Mouse (Mus musculus): Measurements from ENCODE around the gene Ccr9. TPM values are rescaled to one million over a fixed set of nuclear protein-coding genes. Genes with fewer than 3 reads are reported as not detected.

Ccr9 gene
- polyA plus RNA-seq, 1 experiment from 2014 or later = 0.16 TPM

- no peak for ATAC-seq (ENCODE audit: insufficient read depth)
- Histone ChIP-seq H3K9ac (no peak overlapping the region), H3K4me3 (replicated peaks) (no peak overlapping the region), H3K4me2 (no peak overlapping the region), H3K27me3 (no peaks in the 10 kb centered on the region), H3K27ac (replicated peaks) (no peak overlapping the region), H3K4me1 (replicated peaks) (no peaks in the 10 kb centered on the region), H3K9me3 (replicated peaks) (no peaks in the 10 kb centered on the region), H3K36me3 (replicated peaks) (peaks cover 29% of the 10 kb centered on the region)
Observed at GRCm38 (mm10) chr9:123802896-123803295, 124.7 kb downstream of the Ccr9 start.

- Histone ChIP-seq H3K9me3 (replicated peaks) (no peaks in the 10 kb centered on the region), H3K27me3 (no peaks in the 10 kb centered on the region), H3K4me1 (replicated peaks) (no peaks in the 10 kb centered on the region), H3K27ac (replicated peaks) (no peak overlapping the region), H3K4me3 (replicated peaks) (no peak overlapping the region), H3K9ac (no peak overlapping the region), H3K36me3 (replicated peaks) (peaks cover 36% of the 10 kb centered on the region), H3K4me2 (no peak overlapping the region)
- 70% methylated on average over 2 of the region's 2 CpGs for WGBS (ENCODE audit: insufficient replicate concordance)
- ATAC-seq (ENCODE audit: insufficient read depth) = no peak
Observed at GRCm38 (mm10) chr9:123805241-123805640, 127.0 kb downstream of the Ccr9 start.

DNA sequence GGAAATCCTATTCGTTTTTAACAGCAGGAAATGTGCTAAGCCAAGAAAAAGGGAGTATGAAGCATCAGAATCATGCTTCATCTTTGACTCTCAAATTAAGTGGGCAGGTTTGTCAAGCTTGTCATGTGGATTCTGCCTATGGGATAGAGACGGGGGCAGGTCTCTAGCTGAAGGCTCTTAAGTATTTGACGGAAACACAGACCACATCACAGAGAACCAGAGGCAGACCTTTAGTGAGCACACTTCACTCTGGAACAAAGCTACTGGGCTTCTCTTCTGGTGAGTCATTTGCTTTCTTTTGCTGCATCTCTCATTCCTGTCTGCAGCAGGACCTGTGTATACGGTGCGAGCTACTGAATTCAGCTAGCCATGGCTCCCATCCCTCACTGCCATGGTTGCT lies 128.0 kb downstream of the Ccr9 start, which contains the start of gene Cxcr6:
Gene Cxcr6, plus strand, starts transcription at position 209 of the 400 bp plus-strand sequence.
- no peak for ATAC-seq (ENCODE audit: insufficient read depth)
- 77% methylated on average over 5 of the region's 5 CpGs for WGBS (ENCODE audit: insufficient replicate concordance)
- no peak within 1 kb of the TSS for H3K4me2 ChIP-seq
- H3K27ac ChIP-seq (replicated peaks) = no peak within 1 kb of the TSS
- no peak within 1 kb of the TSS for H3K4me3 ChIP-seq (replicated peaks)
- no peaks in the 10 kb centered on the region for H3K4me1 ChIP-seq (replicated peaks)
- no peak within 1 kb of the TSS for H3K9ac ChIP-seq
- no peaks in the 10 kb centered on the region for H3K27me3 ChIP-seq
- peaks cover 32% of the 10 kb centered on the region for H3K36me3 ChIP-seq (replicated peaks)
- H3K9me3 ChIP-seq (replicated peaks) = no peaks in the 10 kb centered on the region

DNA sequence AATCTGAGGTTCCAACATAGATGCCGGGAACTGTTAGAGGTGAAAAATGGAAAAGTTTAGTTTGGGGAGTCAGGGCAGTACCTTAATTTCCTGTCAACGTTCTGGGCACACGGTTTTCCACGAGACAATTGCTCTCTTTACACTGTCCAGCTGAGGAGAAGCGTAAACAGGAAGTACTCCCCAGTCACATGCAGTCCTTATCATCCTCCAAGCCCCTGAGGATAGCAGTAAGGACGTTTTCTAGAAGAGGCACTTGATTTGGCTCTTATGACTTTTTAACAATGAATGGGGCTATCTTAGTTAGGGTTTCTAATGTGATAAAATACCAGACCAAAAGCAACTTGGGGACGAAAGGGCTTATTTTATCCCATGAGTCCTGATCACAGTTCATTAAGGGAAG lies 130.3 kb downstream of the Ccr9 start:
- no peak overlapping the region for H3K9ac ChIP-seq
- 37% methylated on average over 7 of the region's 7 CpGs for WGBS (ENCODE audit: insufficient replicate concordance)
- H3K9me3 ChIP-seq (replicated peaks) = no peaks in the 10 kb centered on the region
- peaks cover 32% of the 10 kb centered on the region for H3K36me3 ChIP-seq (replicated peaks)
- H3K27ac ChIP-seq (replicated peaks) = no peak overlapping the region
- no peak overlapping the region for H3K4me2 ChIP-seq
- no peak for ATAC-seq (ENCODE audit: insufficient read depth)
- H3K4me1 ChIP-seq (replicated peaks) = no peaks in the 10 kb centered on the region
- H3K27me3 ChIP-seq = no peaks in the 10 kb centered on the region
- H3K4me3 ChIP-seq (replicated peaks) = no peak overlapping the region

- WGBS (ENCODE audit: insufficient replicate concordance) = 82% methylated on average over 3 of the region's 3 CpGs
- no peaks in the 10 kb centered on the region for H3K27me3 ChIP-seq
- H3K9ac ChIP-seq = no peak overlapping the region
- H3K9me3 ChIP-seq (replicated peaks) = no peaks in the 10 kb centered on the region
- H3K4me3 ChIP-seq (replicated peaks) = no peak overlapping the region
- no peaks in the 10 kb centered on the region for H3K4me1 ChIP-seq (replicated peaks)
- H3K4me2 ChIP-seq = no peak overlapping the region
- no peak for ATAC-seq (ENCODE audit: insufficient read depth)
- H3K36me3 ChIP-seq (replicated peaks) = peaks cover 40% of the 10 kb centered on the region
- no peak overlapping the region for H3K27ac ChIP-seq (replicated peaks)
Observed at GRCm38 (mm10) chr9:123811831-123812230, 133.6 kb downstream of the Ccr9 start.

GRCm38 (mm10) chr9:123814326-123814725 lies 136.1 kb downstream of the Ccr9 start:
- WGBS (ENCODE audit: insufficient replicate concordance) = 58% methylated on average over 2 of the region's 2 CpGs
- no peak overlapping the region for H3K4me2 ChIP-seq
- peaks cover 56% of the 10 kb centered on the region for H3K36me3 ChIP-seq (replicated peaks)
- H3K4me3 ChIP-seq (replicated peaks) = no peak overlapping the region
- H3K9me3 ChIP-seq (replicated peaks) = no peaks in the 10 kb centered on the region
- H3K4me1 ChIP-seq (replicated peaks) = no peaks in the 10 kb centered on the region
- ATAC-seq (ENCODE audit: insufficient read depth) = no peak
- no peaks in the 10 kb centered on the region for H3K27me3 ChIP-seq
- no peak overlapping the region for H3K27ac ChIP-seq (replicated peaks)
- H3K9ac ChIP-seq = no peak overlapping the region

GRCm38 (mm10) chr9:123814821-123815220 lies 136.6 kb downstream of the Ccr9 start:
- H3K4me1 ChIP-seq (replicated peaks) = no peaks in the 10 kb centered on the region
- no peak overlapping the region for H3K4me2 ChIP-seq
- no peaks in the 10 kb centered on the region for H3K27me3 ChIP-seq
- no peak overlapping the region for H3K27ac ChIP-seq (replicated peaks)
- H3K4me3 ChIP-seq (replicated peaks) = no peak overlapping the region
- H3K9me3 ChIP-seq (replicated peaks) = no peaks in the 10 kb centered on the region
- peaks cover 52% of the 10 kb centered on the region for H3K36me3 ChIP-seq (replicated peaks)
- no peak overlapping the region for H3K9ac ChIP-seq
- no peak for ATAC-seq (ENCODE audit: insufficient read depth)
- WGBS (ENCODE audit: insufficient replicate concordance) = 62% methylated on average over 4 of the region's 4 CpGs

DNA sequence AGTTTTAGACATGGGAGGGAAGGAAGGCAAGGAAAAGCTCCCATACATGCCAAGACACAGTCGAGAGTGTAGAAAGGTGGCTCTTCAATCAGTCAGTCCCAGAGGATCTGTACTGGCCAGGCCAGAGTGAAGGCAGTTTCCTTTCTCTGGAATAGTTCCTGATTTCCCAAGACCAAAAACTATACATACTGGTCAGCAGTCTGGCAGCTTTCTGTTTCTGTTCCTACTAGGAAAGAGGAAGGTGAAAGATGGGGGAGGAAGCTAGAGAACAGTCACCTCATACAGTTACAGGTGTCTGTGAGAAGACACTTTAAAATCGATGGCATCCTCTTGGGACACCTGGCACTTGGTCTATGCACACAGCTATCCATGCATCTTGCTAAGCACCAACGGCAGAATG lies 137.2 kb downstream of the Ccr9 start:
- no peak for ATAC-seq (ENCODE audit: insufficient read depth)
- no peaks in the 10 kb centered on the region for H3K4me1 ChIP-seq (replicated peaks)
- no peak overlapping the region for H3K9ac ChIP-seq
- H3K4me3 ChIP-seq (replicated peaks) = no peak overlapping the region
- no peak overlapping the region for H3K4me2 ChIP-seq
- H3K9me3 ChIP-seq (replicated peaks) = no peaks in the 10 kb centered on the region
- 59% methylated on average over 3 of the region's 3 CpGs for WGBS (ENCODE audit: insufficient replicate concordance)
- no peak overlapping the region for H3K27ac ChIP-seq (replicated peaks)
- no peaks in the 10 kb centered on the region for H3K27me3 ChIP-seq
- H3K36me3 ChIP-seq (replicated peaks) = peaks cover 47% of the 10 kb centered on the region

DNA sequence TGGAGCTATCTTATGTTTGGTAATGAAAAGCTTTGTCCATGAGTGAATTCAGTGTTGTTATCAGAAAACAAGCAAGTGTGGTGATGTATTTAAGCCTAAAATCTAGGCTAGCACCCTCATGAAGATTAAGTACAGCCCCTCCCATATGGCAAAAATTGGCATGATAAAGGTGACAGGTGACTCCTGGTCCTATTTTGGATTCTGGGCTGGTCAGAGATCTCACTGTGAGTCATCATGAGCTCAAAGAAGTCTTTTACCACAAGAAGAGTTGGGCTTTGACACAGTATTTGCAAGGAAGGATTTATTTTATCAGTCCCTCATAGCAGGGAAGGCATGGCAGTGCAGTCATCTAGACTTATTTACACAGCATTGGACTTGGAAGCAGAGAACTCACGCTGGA lies 137.8 kb downstream of the Ccr9 start:
- Histone ChIP-seq H3K36me3 (replicated peaks) (peaks cover 48% of the 10 kb centered on the region), H3K4me2 (no peak overlapping the region), H3K4me1 (replicated peaks) (no peaks in the 10 kb centered on the region), H3K9ac (no peak overlapping the region), H3K9me3 (replicated peaks) (no peaks in the 10 kb centered on the region), H3K27me3 (no peaks in the 10 kb centered on the region), H3K4me3 (replicated peaks) (no peak overlapping the region), H3K27ac (replicated peaks) (no peak overlapping the region)
- no peak for ATAC-seq (ENCODE audit: insufficient read depth)
- WGBS (ENCODE audit: insufficient replicate concordance) = 72% methylated on average over 1 of the region's 1 CpGs

DNA sequence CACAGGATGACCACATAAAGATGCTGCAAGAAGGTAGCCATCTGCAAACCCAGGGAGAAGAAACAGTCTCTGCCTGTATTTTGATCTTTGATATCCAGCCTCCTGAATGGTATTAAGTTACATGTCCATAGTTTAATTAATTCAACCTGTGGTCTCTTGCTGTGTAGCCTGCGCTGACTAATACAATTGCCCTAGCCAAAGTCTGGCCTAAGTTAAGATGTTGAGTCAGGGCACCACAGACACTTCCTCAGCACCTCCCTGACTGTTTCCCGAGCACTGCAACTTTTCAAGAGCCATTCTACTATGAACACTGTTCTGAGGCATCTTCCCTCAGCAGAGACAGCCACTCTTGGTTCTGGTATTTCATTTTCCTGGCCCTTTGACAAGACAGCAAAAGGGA lies 140.4 kb downstream of the Ccr9 start:
- H3K4me1 ChIP-seq (replicated peaks) = no peaks in the 10 kb centered on the region

DNA sequence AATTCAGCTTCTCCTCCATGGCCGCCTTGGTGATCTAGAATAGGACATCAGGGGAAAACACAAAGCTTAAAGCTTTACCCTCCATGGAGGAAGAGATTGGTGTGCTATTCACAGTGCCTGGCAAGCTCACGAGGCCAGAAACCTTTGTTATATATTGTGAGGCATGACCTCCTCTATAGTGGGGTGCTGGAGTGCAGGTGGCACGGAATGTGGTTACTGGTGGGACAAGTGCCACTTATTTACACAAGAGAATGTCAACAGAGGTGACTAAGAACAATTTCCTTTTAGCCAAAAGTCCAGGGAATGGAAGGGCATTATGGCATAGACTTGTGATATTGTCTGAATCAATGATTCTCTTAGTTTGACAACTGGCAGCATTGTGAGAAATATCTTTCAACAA lies 148.4 kb downstream of the Ccr9 start:
- H3K9ac ChIP-seq = no peak overlapping the region
- peaks cover 94% of the 10 kb centered on the region for H3K36me3 ChIP-seq (replicated peaks)
- H3K27ac ChIP-seq (replicated peaks) = no peak overlapping the region
- no peak for ATAC-seq (ENCODE audit: insufficient read depth)
- H3K4me1 ChIP-seq (replicated peaks) = no peaks in the 10 kb centered on the region
- WGBS (ENCODE audit: insufficient replicate concordance) = 67% methylated on average over 3 of the region's 3 CpGs
- H3K4me3 ChIP-seq (replicated peaks) = no peak overlapping the region
- H3K9me3 ChIP-seq (replicated peaks) = no peaks in the 10 kb centered on the region
- H3K4me2 ChIP-seq = no peak overlapping the region
- H3K27me3 ChIP-seq = no peaks in the 10 kb centered on the region

More for the DNA sequence above, 140.4 kb downstream of the Ccr9 start:
- Histone ChIP-seq H3K27ac (replicated peaks) (no peak overlapping the region), H3K27me3 (no peaks in the 10 kb centered on the region), H3K4me3 (replicated peaks) (no peak overlapping the region), H3K9me3 (replicated peaks) (no peaks in the 10 kb centered on the region), H3K9ac (no peak overlapping the region), H3K36me3 (replicated peaks) (peaks cover 64% of the 10 kb centered on the region), H3K4me2 (no peak overlapping the region)
- 73% methylated on average over 2 of the region's 2 CpGs for WGBS (ENCODE audit: insufficient replicate concordance)
- ATAC-seq (ENCODE audit: insufficient read depth) = no peak

- no peak for ATAC-seq (ENCODE audit: insufficient read depth)
- Histone ChIP-seq H3K4me2 (no peak overlapping the region), H3K27ac (replicated peaks) (no peak overlapping the region), H3K4me1 (replicated peaks) (no peaks in the 10 kb centered on the region), H3K36me3 (replicated peaks) (peaks cover 84% of the 10 kb centered on the region), H3K9me3 (replicated peaks) (no peaks in the 10 kb centered on the region), H3K9ac (no peak overlapping the region), H3K27me3 (no peaks in the 10 kb centered on the region), H3K4me3 (replicated peaks) (no peak overlapping the region)
- WGBS (ENCODE audit: insufficient replicate concordance) = 79% methylated on average over 4 of the region's 4 CpGs
Observed at GRCm38 (mm10) chr9:123828916-123829315, 150.7 kb downstream of the Ccr9 start.
